In genomic region chr4:139197453-139197852, GRCm38 (mm10) we compare ENCODE assay signal across 9 mouse cellular contexts. TPM values are rescaled to one million over a fixed set of nuclear protein-coding genes. Genes with fewer than 3 reads are reported as not detected.
DNase-seq lines count a peak whose midpoint lies in the region; ATAC-seq lines count a peak whose summit lies in the region.
"Had no signal": no experiment of that assay in that cellular context is flagged by ENCODE, and none has a peak within 500 bp of the region (broad histone marks: within the 10 kb centered on the region; RNA-seq: fewer than 3 reads in every experiment).

No protein-coding gene starts in this region.

- peaks cover 96% of the 10 kb centered on the region for H3K79me2 ChIP-seq in macrophage (ENCODE audit: inconsistent target)

- DNase-seq in adrenal gland, postnatal 14 days, result peak; percentile 17
- no peak for DNase-seq in adrenal gland, adult 2 months
- no peak for DNase-seq in limb, embryonic 10.5 days (ENCODE audit: low spot score)
- DNase-seq in large intestine, adult 2 months (ENCODE audit: low read depth, low spot score), result peak; percentile 72
- no peak for DNase-seq in cerebellum, postnatal 4 days (ENCODE audit: low spot score in 2 of 2)
- DNase-seq in thymus, postnatal 10 days (ENCODE audit: low spot score in 2 of 2), result no peak

- WGBS in limb, embryonic 12.5 days, result 76% methylated on average over 5 of the region's 5 CpGs
- 83% methylated on average over 5 of the region's 5 CpGs for WGBS in limb, embryonic 10.5 days
- WGBS in large intestine, adult 2 months, result 13% methylated on average over 5 of the region's 5 CpGs
- 68% methylated on average over 5 of the region's 5 CpGs for WGBS in macrophage (ENCODE audit: missing documents)

- no peak for ATAC-seq in limb, embryonic 12.5 days (ENCODE audit: insufficient number of reproducible peaks, insufficient read depth, low FRiP score, low TSS enrichment, low read depth)
- ATAC-seq: midbrain, embryonic 13.5 days had no signal

- no peaks in the 10 kb centered on the region for H3K27me3 ChIP-seq in limb, embryonic 12.5 days
- no peaks in the 10 kb centered on the region for H3K27me3 ChIP-seq in limb, embryonic 10.5 days (ENCODE audit: low read depth, poor library complexity, severe bottlenecking)
- H3K27me3 ChIP-seq: midbrain, embryonic 13.5 days had no signal

- no peaks in the 10 kb centered on the region for H3K9me3 ChIP-seq in limb, embryonic 12.5 days
- H3K9me3 ChIP-seq in limb, embryonic 10.5 days (replicated peaks), result no peaks in the 10 kb centered on the region
- H3K9me3 ChIP-seq: midbrain, embryonic 13.5 days had no signal

- H3K27ac ChIP-seq in limb, embryonic 12.5 days, result 0 out of 2 replicates have a peak overlapping the region, but pooled peaks have one; percentile 17
- no peak overlapping the region for H3K27ac ChIP-seq in limb, embryonic 10.5 days
- H3K27ac ChIP-seq in macrophage, result peak overlapping the region; percentile 95
- H3K27ac ChIP-seq: midbrain, embryonic 13.5 days had no signal

- H3K4me3 ChIP-seq in limb, embryonic 12.5 days (replicated peaks), result no peak overlapping the region
- H3K4me3 ChIP-seq in limb, embryonic 10.5 days, result no peak overlapping the region
- no peak overlapping the region for H3K4me3 ChIP-seq in macrophage (ENCODE audit: inconsistent target)
- H3K4me3 ChIP-seq: midbrain, embryonic 13.5 days had no signal

- H3K9ac ChIP-seq in limb, embryonic 12.5 days (replicated peaks), result no peak overlapping the region
- H3K9ac ChIP-seq: midbrain, embryonic 13.5 days had no signal

- H3K4me2 ChIP-seq in limb, embryonic 12.5 days, result no peak overlapping the region
- H3K4me2 ChIP-seq: midbrain, embryonic 13.5 days had no signal

- peaks cover 39% of the 10 kb centered on the region for H3K36me3 ChIP-seq in limb, embryonic 12.5 days
- peaks cover 49% of the 10 kb centered on the region for H3K36me3 ChIP-seq in limb, embryonic 10.5 days
- H3K36me3 ChIP-seq in macrophage (ENCODE audit: inconsistent target), result no peaks in the 10 kb centered on the region; the same call in 1 of the 2 replicates

- peaks cover 42% of the 10 kb centered on the region for H3K4me1 ChIP-seq in limb, embryonic 12.5 days (replicated peaks)
- H3K4me1 ChIP-seq in limb, embryonic 10.5 days, result peaks cover 40% of the 10 kb centered on the region

RNA-seq across cellular contexts. Expression of gene Capzb, which starts 4.8 kb away (rescaled TPM):
- 316 and 319 TPM in 2 replicates for total RNA-seq in adrenal gland, postnatal 14 days (2021)
- total RNA-seq in adrenal gland, adult 2 months (2021), result 100 to 1,000 TPM; 312 to 392 TPM
- polyA plus RNA-seq in adrenal gland, adult 2 months (2012; rRNA removed), result 140 and 199 TPM in 2 replicates
- polyA plus RNA-seq in limb, embryonic 12.5 days (2016; fragmentation: Nextera tagmentation; extraction: Ambion mirVana), result 386 and 390 TPM in 2 replicates
- polyA plus RNA-seq in limb, embryonic 10.5 days (2016; fragmentation: Nextera tagmentation; extraction: Ambion mirVana), result 385 and 390 TPM in 2 replicates
- polyA plus RNA-seq in large intestine, adult 2 months (2012; rRNA removed), result 213 and 238 TPM in 2 replicates
- total RNA-seq in macrophage (2018; cell fraction: chromatin; rRNA removed), result 100 to 1,000 TPM; 159 to 332 (median 238) TPM
- 100 to 1,000 TPM; 379 to 591 (median 456) TPM for total RNA-seq in macrophage (2018; cell fraction: cytosol; rRNA removed)
- 100 to 1,000 TPM; 176 to 252 (median 211) TPM for total RNA-seq in macrophage (2018; cell fraction: nucleus; rRNA removed)
- polyA plus RNA-seq in macrophage (2018), result 485 to 769 TPM (median 513 TPM) in 3 replicates

Comparison
In these comparisons a context has a peak if more than half of its experiments do, and no peak if none do; other contexts are left out.
1. DNase-seq: peak in adrenal gland, postnatal 14 days (single experiment) and large intestine, adult 2 months (single experiment); none in adrenal gland, adult 2 months (single experiment), limb, embryonic 10.5 days (single experiment), cerebellum, postnatal 4 days (0 of 2) and thymus, postnatal 10 days (0 of 2).